Mouse (Mus musculus): ENCODE measurements at regions not wholly inside any gene's neighbourhood (a gene's known extent, or its start where the extent isn't known, plus 50 kb on each side); places are given as distances from the start of the nearest gene placed in this dataset.

GRCm38 (mm10) chr13:45294691-45295090 lies 94.9 kb upstream of the Mylip start:
- no peak for TF ChIP-seq GATA4 (IDR thresholded peaks at IDR 0.05; ENCODE audit: insufficient replicate concordance, low read length)

- TF ChIP-seq GATA4 (IDR thresholded peaks at IDR 0.05; ENCODE audit: insufficient replicate concordance, low read length): no peak
Observed at GRCm38 (mm10) chr13:45300610-45301009, 88.9 kb upstream of the Mylip start.

- no peak for TF ChIP-seq GATA4 (IDR thresholded peaks at IDR 0.05; ENCODE audit: insufficient replicate concordance, low read length)
Observed at GRCm38 (mm10) chr13:45301191-45301905, 88.2 kb upstream of the Mylip start.

GRCm38 (mm10) chr13:45302796-45303195 lies 86.7 kb upstream of the Mylip start:
- no peak for TF ChIP-seq GATA4 (IDR thresholded peaks at IDR 0.05; ENCODE audit: insufficient replicate concordance, low read length)

- no peak for TF ChIP-seq GATA4 (IDR thresholded peaks at IDR 0.05; ENCODE audit: insufficient replicate concordance, low read length)
Observed at GRCm38 (mm10) chr13:45306177-45306576, 83.4 kb upstream of the Mylip start.

GRCm38 (mm10) chr13:45307226-45307625 lies 82.3 kb upstream of the Mylip start:
- no peak for TF ChIP-seq GATA4 (IDR thresholded peaks at IDR 0.05; ENCODE audit: insufficient replicate concordance, low read length)

GRCm38 (mm10) chr13:45319646-45320045 lies 69.9 kb upstream of the Mylip start:
- TF ChIP-seq GATA4 (IDR thresholded peaks at IDR 0.05; ENCODE audit: insufficient replicate concordance, low read length): no peak

- TF ChIP-seq GATA4 (IDR thresholded peaks at IDR 0.05; ENCODE audit: insufficient replicate concordance, low read length): no peak
Observed at GRCm38 (mm10) chr13:45325736-45326293, 63.7 kb upstream of the Mylip start.

- no peak for TF ChIP-seq GATA4 (IDR thresholded peaks at IDR 0.05; ENCODE audit: insufficient replicate concordance, low read length)
Observed at GRCm38 (mm10) chr13:45326751-45327150, 62.8 kb upstream of the Mylip start.

GRCm38 (mm10) chr13:45330561-45330960 lies 59.0 kb upstream of the Mylip start:
- no peak for TF ChIP-seq GATA4 (IDR thresholded peaks at IDR 0.05; ENCODE audit: insufficient replicate concordance, low read length)

GRCm38 (mm10) chr13:45332031-45332430 lies 57.5 kb upstream of the Mylip start:
- no peak for TF ChIP-seq GATA4 (IDR thresholded peaks at IDR 0.05; ENCODE audit: insufficient replicate concordance, low read length)

GRCm38 (mm10) chr13:45333634-45334033 lies 55.9 kb upstream of the Mylip start:
- TF ChIP-seq GATA4 (IDR thresholded peaks at IDR 0.05; ENCODE audit: insufficient replicate concordance, low read length): no peak
